Comparison of ENCODE assay signal across 8 mouse cellular contexts in genomic region chr1:91299026-91299706, GRCm38 (mm10). TPM values are rescaled to one million over a fixed set of nuclear protein-coding genes. Genes with fewer than 3 reads are reported as not detected.
A peak's percentile ranks its signal among the peaks of the same experiment; 100 is the strongest.
DNase-seq lines count a peak whose midpoint lies in the region; ATAC-seq and TF ChIP-seq lines count a peak whose summit lies in the region.

No protein-coding gene starts in this region.

- no peak for TF ChIP-seq CTCF in bone marrow macrophage, adult 2 months (IDR thresholded peaks at IDR 0.05; ENCODE audit: low read depth, low read length)

- no peaks in the 10 kb centered on the region for H3K36me3 ChIP-seq in kidney, embryonic 16.5 days (ENCODE audit: insufficient read depth, low read length)
- H3K36me3 ChIP-seq in hindbrain, embryonic 15.5 days: no peaks in the 10 kb centered on the region
- H3K36me3 ChIP-seq in midbrain, embryonic 16.5 days (ENCODE audit: control insufficient read depth, insufficient read depth, low read length): no peaks in the 10 kb centered on the region

- ATAC-seq in kidney, embryonic 16.5 days (ENCODE audit: low FRiP score, low TSS enrichment): no peak
- no peak for ATAC-seq in hindbrain, embryonic 15.5 days (ENCODE audit: low FRiP score, low read depth)
- ATAC-seq in midbrain, embryonic 16.5 days: no peak

- peak overlapping the region; percentile 81 for H3K9ac ChIP-seq in kidney, embryonic 16.5 days (replicated peaks; ENCODE audit: low read length)
- peak overlapping the region; percentile 28 for H3K9ac ChIP-seq in hindbrain, embryonic 15.5 days
- peak overlapping the region; percentile 79 for H3K9ac ChIP-seq in midbrain, embryonic 16.5 days (ENCODE audit: low read depth, low read length)

- 0 out of 2 replicates have a peak overlapping the region, but pooled peaks have one; percentile 4 for H3K27ac ChIP-seq in kidney, embryonic 16.5 days (ENCODE audit: low read length)
- H3K27ac ChIP-seq in bone marrow macrophage, adult 2 months (ENCODE audit: insufficient read depth, low read depth, low read length): peak overlapping the region; percentile 90
- H3K27ac ChIP-seq in hindbrain, embryonic 15.5 days (replicated peaks): no peak overlapping the region
- no peak overlapping the region for H3K27ac ChIP-seq in midbrain, embryonic 16.5 days (ENCODE audit: low read length)

- H3K9me3 ChIP-seq in kidney, embryonic 16.5 days (ENCODE audit: low read length): no peaks in the 10 kb centered on the region
- H3K9me3 ChIP-seq in hindbrain, embryonic 15.5 days: no peaks in the 10 kb centered on the region
- H3K9me3 ChIP-seq in midbrain, embryonic 16.5 days (replicated peaks; ENCODE audit: control insufficient read depth, low read length, poor library complexity, severe bottlenecking): no peaks in the 10 kb centered on the region

- peak overlapping the region; percentile 64 for H3K4me2 ChIP-seq in kidney, embryonic 16.5 days (replicated peaks; ENCODE audit: low read depth, low read length)
- peak overlapping the region; percentile 74 for H3K4me2 ChIP-seq in hindbrain, embryonic 15.5 days
- peak overlapping the region; percentile 86 for H3K4me2 ChIP-seq in midbrain, embryonic 16.5 days (ENCODE audit: low read length)

- intact Hi-C loops in left cerebral cortex, postnatal 36 days (cut with DNase I): no loop called here

- H3K27me3 ChIP-seq in kidney, embryonic 16.5 days (ENCODE audit: insufficient read depth, low read length): no peaks in the 10 kb centered on the region
- H3K27me3 ChIP-seq in hindbrain, embryonic 15.5 days: no peaks in the 10 kb centered on the region
- no peaks in the 10 kb centered on the region for H3K27me3 ChIP-seq in midbrain, embryonic 16.5 days (ENCODE audit: control insufficient read depth, insufficient read depth, low read depth, low read length)

- H3K4me1 ChIP-seq in kidney, embryonic 16.5 days (ENCODE audit: insufficient read depth, low read length): peaks cover 33% of the 10 kb centered on the region
- peaks cover 17% of the 10 kb centered on the region for H3K4me1 ChIP-seq in bone marrow macrophage, adult 2 months (ENCODE audit: control insufficient read depth, insufficient read depth, low read length)
- peaks cover 7% of the 10 kb centered on the region for H3K4me1 ChIP-seq in hindbrain, embryonic 15.5 days (replicated peaks)
- peaks cover 8% of the 10 kb centered on the region; the same call in 1 of the 2 replicates for H3K4me1 ChIP-seq in midbrain, embryonic 16.5 days (ENCODE audit: control insufficient read depth, insufficient read depth, low read length)

- H3K4me3 ChIP-seq in kidney, embryonic 16.5 days (ENCODE audit: low read length): peak overlapping the region; percentile 84
- peak overlapping the region; percentile 97 for H3K4me3 ChIP-seq in bone marrow macrophage, adult 2 months (ENCODE audit: insufficient read depth, low read length)
- peak overlapping the region; percentile 94 for H3K4me3 ChIP-seq in hindbrain, embryonic 15.5 days
- H3K4me3 ChIP-seq in midbrain, embryonic 16.5 days (ENCODE audit: low read depth, low read length): peak overlapping the region; percentile 89

- no peak for DNase-seq in kidney, postnatal 4 days
- DNase-seq in cerebellum, adult 11 months: no peak
- DNase-seq in left cerebral cortex, postnatal 36 days (ENCODE audit: low spot score in 2 of 2): no peak
- no peak for DNase-seq in layer of hippocampus, adult 9-10 months (ENCODE audit: low spot score)

- 80% methylated on average over 13 of the region's 13 CpGs for WGBS in kidney, embryonic 16.5 days
- 83% methylated on average over 13 of the region's 13 CpGs for WGBS in hindbrain, embryonic 15.5 days
- 80% methylated on average over 13 of the region's 13 CpGs for WGBS in midbrain, embryonic 16.5 days

- TF ChIP-seq POLR2A in bone marrow macrophage, adult 2 months (IDR thresholded peaks at IDR 0.05; ENCODE audit: borderline replicate concordance, low read depth, low read length): no peak

RNA-seq across cellular contexts. Expression of gene Scly, which starts 1.0 kb away (rescaled TPM):
- polyA plus RNA-seq in kidney, embryonic 16.5 days (2015; fragmentation: Nextera tagmentation; extraction: Ambion mirVana): 29.7 and 33.2 TPM in 2 replicates
- 19.2 and 22.6 TPM in 2 replicates for polyA plus RNA-seq in bone marrow macrophage, adult 2 months (2012; ENCODE audit: insufficient read depth, insufficient read length, missing spikeins)
- 11.9 and 13.5 TPM in 2 replicates for polyA plus RNA-seq in hindbrain, embryonic 15.5 days (2015; fragmentation: Nextera tagmentation; extraction: Ambion mirVana)
- polyA plus RNA-seq in midbrain, embryonic 16.5 days (2015; fragmentation: Nextera tagmentation; extraction: Ambion mirVana): 11.2 and 12.1 TPM in 2 replicates
- 10 to 100 TPM; 20.6 to 23.1 TPM for total RNA-seq in left cerebral cortex, postnatal 36 days (2021)

RNA-seq across cellular contexts. Expression of gene Espnl, which starts 22.7 kb away (rescaled TPM):
- polyA plus RNA-seq in kidney, embryonic 16.5 days (2015; fragmentation: Nextera tagmentation; extraction: Ambion mirVana): 0.03 and 0.04 TPM in 2 replicates
- polyA plus RNA-seq in bone marrow macrophage, adult 2 months (2012; ENCODE audit: insufficient read depth, insufficient read length, missing spikeins): not detected in 2 replicates
- polyA plus RNA-seq in hindbrain, embryonic 15.5 days (2015; fragmentation: Nextera tagmentation; extraction: Ambion mirVana): 0.05 and 0.18 TPM in 2 replicates
- 0.04 and 0.13 TPM in 2 replicates for polyA plus RNA-seq in midbrain, embryonic 16.5 days (2015; fragmentation: Nextera tagmentation; extraction: Ambion mirVana)
- under 1 TPM; 0.30 to 0.34 TPM for total RNA-seq in left cerebral cortex, postnatal 36 days (2021)

RNA-seq across cellular contexts. Expression of gene Ube2f, which starts 49.1 kb away (rescaled TPM):
- polyA plus RNA-seq in kidney, embryonic 16.5 days (2015; fragmentation: Nextera tagmentation; extraction: Ambion mirVana): 71.7 and 74.9 TPM in 2 replicates
- 86.4 and 92.4 TPM in 2 replicates for polyA plus RNA-seq in bone marrow macrophage, adult 2 months (2012; ENCODE audit: insufficient read depth, insufficient read length, missing spikeins)
- 56.4 and 59.4 TPM in 2 replicates for polyA plus RNA-seq in hindbrain, embryonic 15.5 days (2015; fragmentation: Nextera tagmentation; extraction: Ambion mirVana)
- 57.0 and 59.6 TPM in 2 replicates for polyA plus RNA-seq in midbrain, embryonic 16.5 days (2015; fragmentation: Nextera tagmentation; extraction: Ambion mirVana)
- total RNA-seq in left cerebral cortex, postnatal 36 days (2021): 10 to 100 TPM; 51.2 to 57.2 TPM

RNA-seq across cellular contexts. Expression of gene Klhl30, which starts 51.6 kb away (rescaled TPM):
- 0.29 and 0.39 TPM in 2 replicates for polyA plus RNA-seq in kidney, embryonic 16.5 days (2015; fragmentation: Nextera tagmentation; extraction: Ambion mirVana)
- polyA plus RNA-seq in bone marrow macrophage, adult 2 months (2012; ENCODE audit: insufficient read depth, insufficient read length, missing spikeins): not detected in 2 replicates
- polyA plus RNA-seq in hindbrain, embryonic 15.5 days (2015; fragmentation: Nextera tagmentation; extraction: Ambion mirVana): 0.09 and 0.13 TPM in 2 replicates
- polyA plus RNA-seq in midbrain, embryonic 16.5 days (2015; fragmentation: Nextera tagmentation; extraction: Ambion mirVana): 0.11 and 0.13 TPM in 2 replicates
- under 1 TPM in 1 of 2 experiments, not detected in 1; 0.29 TPM for total RNA-seq in left cerebral cortex, postnatal 36 days (2021)

Comparison
In these comparisons a context has a peak if more than half of its experiments do, and no peak if none do; other contexts are left out.
1. H3K27ac ChIP-seq: peak in kidney, embryonic 16.5 days (single experiment) and bone marrow macrophage, adult 2 months (single experiment); none in hindbrain, embryonic 15.5 days (single experiment) and midbrain, embryonic 16.5 days (single experiment).
2. H3K9ac ChIP-seq: peak in every context shown above with its lines; median percentile 81 in kidney, embryonic 16.5 days; 79 in midbrain, embryonic 16.5 days; 28 in hindbrain, embryonic 15.5 days.
3. Peak in every context shown above with its lines, with median percentiles within 50 percentile points of each other: H3K4me2 ChIP-seq and H3K4me3 ChIP-seq.